Mouse (Mus musculus) forebrain, embryonic 14.5 days (tissue): ENCODE data around the gene Otulinl. TPM values are rescaled to one million over a fixed set of nuclear protein-coding genes. Genes with fewer than 3 reads are reported as not detected.

Experiments used
- ATAC-seq: fragments of 200-750 bp; cut with Nextera tagmentation; 2 replicates; pipeline ENCODE4 v1.8.0; 2017; ENCODE audit warnings: mild to moderate bottlenecking, moderate library complexity
- DNase-seq: peaks from one replicate; pipeline ENCODE4 v3.0.0-alpha.2; 2015; ENCODE audit warnings: low spot score
- H3K27ac ChIP-seq: fragments of 300-500 bp; sonication (generic); 2 replicates; pipeline ENCODE4 v1.5.1; 2014; ENCODE audit warnings: low read depth, mild to moderate bottlenecking, control low read depth, low read length, moderate library complexity
- H3K27me3 ChIP-seq: fragments of 300-500 bp; sonication (generic); replicated peaks from 2 replicates; pipeline ENCODE4 v1.6.1; 2014; ENCODE audit warnings: low read length, control low read depth, mixed read lengths; ENCODE audit not compliant: control insufficient read depth, insufficient read depth
- H3K36me3 ChIP-seq: fragments of 300-500 bp; sonication (generic); 2 replicates; pipeline ENCODE4 v1.6.1; 2014; ENCODE audit warnings: low read length, control low read depth; ENCODE audit not compliant: control insufficient read depth, insufficient read depth
- H3K4me1 ChIP-seq: fragments of 300-500 bp; sonication (generic); 2 replicates; pipeline ENCODE4 v1.6.1; 2014; ENCODE audit warnings: antibody characterized with exemption, low read length, control low read depth; ENCODE audit not compliant: control insufficient read depth, insufficient read depth
- H3K4me2 ChIP-seq: fragments of 300-500 bp; sonication (generic); 2 replicates; pipeline ENCODE4 v1.6.1; 2014; ENCODE audit warnings: mild to moderate bottlenecking, control low read depth, low read length
- H3K4me3 ChIP-seq: fragments of 300-500 bp; sonication (generic); 2 replicates; pipeline ENCODE4 v1.5.1; 2014; ENCODE audit warnings: low read depth, low read length, control low read depth
- H3K9ac ChIP-seq: fragments of 300-500 bp; sonication (generic); 2 replicates; pipeline ENCODE4 v1.6.1; 2014; ENCODE audit warnings: mild to moderate bottlenecking, low read length, control low read depth, moderate library complexity
- H3K9me3 ChIP-seq: fragments of 300-500 bp; sonication (generic); replicated peaks from 2 replicates; pipeline ENCODE4 v1.6.1; 2016; ENCODE audit warnings: low read length, control low read depth, mixed read lengths; ENCODE audit not compliant: control insufficient read depth
- WGBS: fragments of 180-500 bp; shearing (Covaris S2); extraction: QIAGEN DNeasy Blood & Tissue Kit; methylation state at CpG from one replicate; pipeline ENCODE4 v1.1.7; 2014; 5-methylcytosine and 5-hydroxymethylcytosine counted together
- polyA plus RNA-seq: library from polyadenylated mRNA; unstranded; fragments of >200 nt; fragmentation: Nextera tagmentation; extraction: Ambion mirVana; gene quantifications from 2 replicates; pipeline ENCODE4 v1.2.1, GENCODE M21; 2014

The Otulinl gene
- polyA plus RNA-seq, 1 experiment from 2014 or later, result 13.2 TPM

- Histone ChIP-seq H3K36me3 (no peaks in the 10 kb centered on the region), H3K4me2 (no peak overlapping the region), H3K9me3 (no peaks in the 10 kb centered on the region), H3K9ac (no peak overlapping the region), H3K27ac (no peak overlapping the region), H3K27me3 (no peaks in the 10 kb centered on the region), H3K4me1 (no peaks in the 10 kb centered on the region), H3K4me3 (no peak overlapping the region)
- ATAC-seq (no peak), DNase-seq (no peak)
- 91% methylated on average over 9 of the region's 9 CpGs for whole genome bisulfite sequencing
Observed at GRCm38 (mm10) chr15:27688041-27688651, 6.8 kb upstream of the Otulinl start.

GRCm38 (mm10) chr15:27684813-27685212 is 3.4 kb upstream of the Otulinl start:
- H3K4me1 ChIP-seq, result peaks cover 8% of the 10 kb centered on the region; the same call in 1 of the 2 replicates
- no peak for DNase-seq
- no peak overlapping the region for H3K27ac ChIP-seq
- no peaks in the 10 kb centered on the region for H3K36me3 ChIP-seq
- ATAC-seq, result no peak
- no peaks in the 10 kb centered on the region for H3K9me3 ChIP-seq
- H3K4me2 ChIP-seq, result no peak overlapping the region
- WGBS, result 88% methylated on average over 7 of the region's 7 CpGs
- H3K4me3 ChIP-seq, result no peak overlapping the region
- no peak overlapping the region for H3K9ac ChIP-seq
- H3K27me3 ChIP-seq, result no peaks in the 10 kb centered on the region

DNA sequence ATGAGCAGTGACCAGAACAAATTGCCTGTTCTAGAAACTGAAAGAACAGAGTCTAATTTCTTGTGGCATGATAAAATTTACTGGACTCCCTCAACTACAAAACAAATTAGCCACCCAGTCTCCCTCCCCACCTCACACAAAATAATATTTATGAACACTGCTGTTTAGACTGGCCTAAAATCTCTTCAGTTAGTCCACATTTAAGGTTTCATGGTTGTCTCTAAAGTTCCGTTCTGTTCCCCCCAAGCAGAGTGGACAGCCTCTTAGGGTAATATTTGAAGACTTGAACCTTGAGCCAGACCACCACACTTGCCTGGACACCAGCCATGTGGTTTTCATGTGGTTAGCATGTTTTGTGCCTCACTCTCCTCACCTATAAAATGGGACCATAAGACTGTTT is 1.8 kb upstream of the Otulinl start:
- ATAC-seq, result no peak
- no peak for DNase-seq
- Histone ChIP-seq H3K36me3 (no peaks in the 10 kb centered on the region), H3K4me3 (no peak overlapping the region), H3K27me3 (no peaks in the 10 kb centered on the region), H3K9me3 (no peaks in the 10 kb centered on the region), H3K27ac (no peak overlapping the region), H3K4me2 (no peak overlapping the region), H3K4me1 (peaks cover 8% of the 10 kb centered on the region; the same call in 1 of the 2 replicates), H3K9ac (no peak overlapping the region)
- 94% methylated on average over 1 of the region's 1 CpGs for WGBS

- Histone ChIP-seq H3K9me3 (no peaks in the 10 kb centered on the region), H3K36me3 (no peaks in the 10 kb centered on the region), H3K4me2 (no peak overlapping the region), H3K4me1 (peaks cover 8% of the 10 kb centered on the region; the same call in 1 of the 2 replicates), H3K27me3 (no peaks in the 10 kb centered on the region), H3K27ac (no peak overlapping the region), H3K9ac (no peak overlapping the region), H3K4me3 (no peak overlapping the region)
- 47% methylated on average over 9 of the region's 9 CpGs for WGBS
- DNase-seq (no peak), ATAC-seq (no peak)
Observed at GRCm38 (mm10) chr15:27682619-27683018, 1.2 kb upstream of the Otulinl start.

DNA sequence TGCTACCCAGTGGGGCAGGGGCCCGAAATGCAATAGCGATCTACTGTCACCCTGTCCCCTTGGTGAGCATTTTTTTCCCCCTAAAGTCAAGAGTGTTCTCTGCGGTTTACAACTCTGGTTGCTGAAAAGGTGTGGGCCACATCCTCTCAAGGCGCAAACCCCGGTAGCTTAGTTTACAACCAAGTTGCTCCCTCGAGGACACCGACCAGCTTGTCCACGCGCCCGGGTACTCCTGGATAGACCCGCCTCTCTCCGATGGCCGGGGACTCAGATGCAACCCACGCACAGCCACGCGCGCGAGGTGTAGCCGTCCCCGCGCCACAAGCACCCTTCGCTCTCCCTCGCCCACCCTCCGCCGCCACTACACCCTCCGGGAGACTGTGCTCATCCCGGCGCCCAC is 382 bp downstream of the Otulinl start:
- peaks cover 8% of the 10 kb centered on the region; the same call in 1 of the 2 replicates for H3K4me1 ChIP-seq
- peak overlapping the region; percentile 63 for H3K4me3 ChIP-seq
- H3K9me3 ChIP-seq, result no peaks in the 10 kb centered on the region
- no peaks in the 10 kb centered on the region for H3K27me3 ChIP-seq
- DNase-seq (no peak), ATAC-seq (no peak)
- H3K36me3 ChIP-seq, result no peaks in the 10 kb centered on the region
- 2% methylated on average over 28 of the region's 28 CpGs for WGBS
- H3K9ac ChIP-seq, result peak overlapping the region; percentile 68
- H3K4me2 ChIP-seq, result peak overlapping the region; percentile 86
- no peak overlapping the region for H3K27ac ChIP-seq

DNA sequence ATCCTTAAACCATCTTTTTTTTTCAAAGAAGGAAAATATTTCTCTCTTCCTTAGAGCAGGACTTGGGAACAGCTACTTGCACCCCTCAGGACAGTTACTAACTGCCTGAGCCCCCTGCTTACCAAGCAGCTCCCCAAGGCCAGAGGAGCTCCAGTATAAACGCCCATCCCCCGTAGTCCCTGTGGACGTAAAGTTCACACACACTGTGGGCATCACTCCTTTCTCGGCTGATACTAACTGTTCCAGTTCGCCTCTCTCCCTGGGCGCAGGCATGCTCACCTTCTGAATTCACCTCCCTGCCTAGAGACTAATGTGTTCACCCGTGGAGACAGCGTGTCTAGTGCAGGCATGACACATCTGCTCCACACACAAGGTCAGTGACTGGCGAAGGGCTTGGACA is 2.9 kb downstream of the Otulinl start:
- Histone ChIP-seq H3K27ac (no peak overlapping the region), H3K4me2 (no peak overlapping the region), H3K36me3 (no peaks in the 10 kb centered on the region), H3K27me3 (no peaks in the 10 kb centered on the region), H3K4me3 (no peak overlapping the region), H3K9ac (no peak overlapping the region), H3K4me1 (peaks cover 8% of the 10 kb centered on the region; the same call in 1 of the 2 replicates), H3K9me3 (no peaks in the 10 kb centered on the region)
- ATAC-seq (no peak), DNase-seq (no peak)
- WGBS, result 88% methylated on average over 9 of the region's 9 CpGs

DNA sequence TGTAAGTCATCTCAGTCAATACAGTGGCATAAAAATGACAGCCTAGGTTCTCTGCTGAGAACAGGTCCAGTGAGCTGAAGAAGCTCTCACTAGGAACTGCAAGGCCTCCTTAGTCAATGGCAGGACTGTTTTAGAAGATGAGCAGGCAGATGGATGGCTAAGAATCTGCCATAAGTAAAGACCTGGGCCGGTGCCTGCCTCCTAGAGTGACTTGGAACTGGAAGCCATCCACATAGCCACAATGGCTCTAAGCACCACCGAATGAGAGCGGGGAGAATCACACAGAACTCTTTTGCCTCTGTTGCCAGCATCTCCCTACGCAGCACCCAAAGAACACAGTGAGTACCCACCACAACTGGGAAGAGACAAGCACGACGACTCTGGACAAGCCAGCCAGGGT is 3.6 kb downstream of the Otulinl start:
- Histone ChIP-seq H3K36me3 (no peaks in the 10 kb centered on the region), H3K4me2 (no peak overlapping the region), H3K9ac (no peak overlapping the region), H3K4me1 (peaks cover 8% of the 10 kb centered on the region; the same call in 1 of the 2 replicates), H3K9me3 (no peaks in the 10 kb centered on the region), H3K27ac (no peak overlapping the region), H3K4me3 (no peak overlapping the region), H3K27me3 (no peaks in the 10 kb centered on the region)
- 90% methylated on average over 6 of the region's 6 CpGs for WGBS
- ATAC-seq, result no peak
- DNase-seq, result no peak

GRCm38 (mm10) chr15:27676211-27676610 is 5.2 kb downstream of the Otulinl start:
- Histone ChIP-seq H3K27me3 (no peaks in the 10 kb centered on the region), H3K9me3 (no peaks in the 10 kb centered on the region), H3K4me2 (no peak overlapping the region), H3K36me3 (no peaks in the 10 kb centered on the region), H3K4me1 (peaks cover 5% of the 10 kb centered on the region; the same call in 1 of the 2 replicates), H3K27ac (no peak overlapping the region), H3K4me3 (no peak overlapping the region), H3K9ac (no peak overlapping the region)
- ATAC-seq, result no peak
- WGBS, result 46% methylated on average over 9 of the region's 9 CpGs
- no peak for DNase-seq

DNA sequence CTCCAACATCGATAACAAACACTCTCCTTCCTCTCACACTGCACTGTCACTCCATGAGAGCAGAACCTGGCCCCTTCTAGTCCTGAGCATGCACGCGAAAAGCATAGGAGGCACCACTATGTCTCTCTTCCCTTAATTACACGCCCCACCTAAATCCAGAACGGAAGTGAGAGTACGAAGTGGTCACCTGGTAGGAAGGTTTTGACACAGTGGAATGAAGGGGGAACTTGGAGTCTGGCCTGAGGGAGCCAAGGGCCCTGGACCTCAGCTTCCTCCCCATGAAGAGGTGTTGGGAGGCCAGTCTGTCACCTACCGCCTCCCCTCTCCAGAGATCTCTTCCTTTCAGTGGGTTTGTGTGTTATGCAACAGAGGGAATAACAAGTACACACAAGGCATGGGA is 6.3 kb downstream of the Otulinl start:
- WGBS, result 90% methylated on average over 7 of the region's 7 CpGs

More for the DNA sequence above, 6.3 kb downstream of the Otulinl start:
- Histone ChIP-seq H3K27ac (no peak overlapping the region), H3K27me3 (no peaks in the 10 kb centered on the region), H3K36me3 (no peaks in the 10 kb centered on the region), H3K4me1 (no peaks in the 10 kb centered on the region), H3K4me3 (no peak overlapping the region), H3K4me2 (no peak overlapping the region), H3K9me3 (no peaks in the 10 kb centered on the region), H3K9ac (no peak overlapping the region)
- no peak for DNase-seq
- ATAC-seq, result no peak
